Mouse (Mus musculus): ENCODE results near the gene Sumo3.

Gene Sumo3

DNA sequence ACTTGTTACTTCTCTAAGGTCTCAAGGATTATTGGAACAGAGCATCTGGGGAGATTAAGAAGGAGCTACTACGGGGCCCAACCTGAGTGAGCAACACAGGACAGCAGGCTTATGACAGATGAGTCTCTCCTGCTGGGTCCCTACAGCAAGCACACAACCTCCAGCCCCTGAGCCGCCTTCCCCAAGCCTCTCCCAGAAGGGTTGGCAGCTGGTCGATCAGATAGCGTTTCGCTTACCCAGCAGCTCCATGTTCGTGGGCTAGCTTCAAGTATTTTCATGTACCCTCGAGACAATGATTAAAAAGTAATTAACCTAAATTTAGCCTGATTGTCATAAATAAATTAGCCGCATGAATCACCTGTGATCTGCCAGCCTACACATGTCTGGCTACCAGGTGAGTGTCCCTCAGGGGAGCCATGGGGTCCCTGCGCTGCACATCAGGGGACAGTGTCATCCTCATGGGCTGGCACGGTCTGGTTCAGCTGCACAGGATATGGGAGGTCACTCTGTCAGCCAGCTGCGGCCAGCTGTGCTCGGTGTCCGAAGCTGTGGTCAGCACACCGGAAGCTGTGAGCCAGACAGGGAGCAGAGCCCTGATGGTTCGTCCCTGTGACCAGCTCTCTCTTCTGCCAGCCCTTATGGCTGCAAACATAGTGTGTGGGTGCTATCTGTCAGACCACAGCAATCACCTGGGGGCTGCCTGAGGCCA, 52.5 kb downstream of the Sumo3 start:
- H3K27me3 ChIP-seq (ENCODE audit: insufficient read depth, low read length): peaks cover 16% of the 10 kb centered on the region
- no peaks in the 10 kb centered on the region for H3K36me3 ChIP-seq (ENCODE audit: insufficient read depth, low read length)
- peaks cover 6% of the 10 kb centered on the region; the same call in 1 of the 2 replicates for H3K9me3 ChIP-seq (ENCODE audit: low read length)
- H3K4me1 ChIP-seq (replicated peaks; ENCODE audit: low read depth, low read length): no peaks in the 10 kb centered on the region; the same call in 1 of the 2 replicates
- no peak overlapping the region for H3K4me3 ChIP-seq (replicated peaks; ENCODE audit: low read length)
- TF ChIP-seq CTCF (conservative IDR thresholded peaks at IDR 0.05; ENCODE audit: low read length) (no peak), NANOG (IDR thresholded peaks at IDR 0.05; ENCODE audit: borderline replicate concordance, low read length) (no peak), POU5F1 (IDR thresholded peaks at IDR 0.05; ENCODE audit: borderline replicate concordance, low read length) (no peak)

DNA sequence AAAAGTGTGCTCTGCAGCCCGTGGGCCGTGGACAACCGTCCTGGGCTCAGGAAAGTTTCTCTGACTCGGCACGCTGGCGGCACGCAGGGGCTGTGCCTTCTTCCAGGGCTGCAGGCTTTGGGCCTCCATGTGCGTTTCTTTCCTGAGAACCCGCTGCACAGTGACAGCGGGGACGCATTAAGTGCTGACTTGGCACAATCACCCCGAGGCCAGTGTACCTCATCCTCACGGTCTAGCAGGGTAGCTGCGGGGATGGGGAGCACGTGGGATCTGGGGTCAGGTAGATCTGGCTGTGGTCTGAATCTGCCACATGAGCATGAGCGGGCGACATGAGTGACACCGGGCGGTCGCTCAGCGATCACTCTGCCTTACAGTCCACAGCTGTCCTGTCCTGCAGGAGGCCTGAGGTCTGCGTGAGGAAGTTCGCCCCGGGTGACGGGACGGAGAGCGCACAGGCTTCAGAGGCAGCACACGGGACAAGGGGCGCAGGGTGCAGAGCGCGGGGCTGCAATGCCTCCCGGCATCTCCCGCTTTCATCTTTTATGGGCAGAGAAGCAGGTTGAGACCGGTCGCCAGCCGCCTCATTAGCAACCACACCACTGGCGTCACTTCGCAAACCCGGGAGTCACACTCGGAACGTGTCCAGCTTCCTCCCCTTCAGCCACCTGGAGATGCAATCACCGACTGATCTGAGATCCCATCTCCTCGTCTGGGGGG, 58.2 kb downstream of the Sumo3 start:
- Histone ChIP-seq H3K36me3 (ENCODE audit: insufficient read depth, low read length) (no peaks in the 10 kb centered on the region), H3K4me3 (replicated peaks; ENCODE audit: low read length) (peak overlapping the region; percentile 76), H3K27me3 (ENCODE audit: insufficient read depth, low read length) (peaks cover 37% of the 10 kb centered on the region)

DNA sequence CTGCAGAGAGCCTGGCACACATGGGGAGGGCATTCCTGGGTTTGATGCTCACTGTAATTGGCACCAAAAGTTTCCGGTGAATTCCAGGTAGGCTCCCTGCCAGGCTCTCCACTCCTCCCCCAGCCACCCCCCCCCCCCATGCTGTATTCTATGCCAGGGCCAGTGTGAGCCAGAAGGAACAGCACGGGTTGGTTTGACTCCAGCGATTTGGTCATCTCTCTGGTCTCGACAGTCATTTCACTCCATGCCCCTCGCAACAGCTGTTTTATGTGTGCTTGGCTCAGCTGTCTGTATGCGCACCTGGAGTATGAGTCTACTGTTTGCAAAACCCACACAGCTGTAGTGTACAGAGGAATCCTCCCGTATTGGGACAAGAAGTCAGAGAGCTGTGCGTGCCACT, 60.4 kb downstream of the Sumo3 start:
- H3K36me3 ChIP-seq (ENCODE audit: insufficient read depth, low read length): no peaks in the 10 kb centered on the region
- TF ChIP-seq CTCF (conservative IDR thresholded peaks at IDR 0.05; ENCODE audit: low read length) (no peak), NANOG (IDR thresholded peaks at IDR 0.05; ENCODE audit: borderline replicate concordance, low read length) (no peak), POU5F1 (IDR thresholded peaks at IDR 0.05; ENCODE audit: borderline replicate concordance, low read length) (no peak)
- H3K4me1 ChIP-seq (replicated peaks; ENCODE audit: low read depth, low read length): peaks cover 19% of the 10 kb centered on the region
- no peaks in the 10 kb centered on the region for H3K9me3 ChIP-seq (ENCODE audit: low read length)
- no peak overlapping the region for H3K4me3 ChIP-seq (replicated peaks; ENCODE audit: low read length)
- peaks cover 37% of the 10 kb centered on the region for H3K27me3 ChIP-seq (ENCODE audit: insufficient read depth, low read length)

More for the DNA sequence above, 58.2 kb downstream of the Sumo3 start:
- Histone ChIP-seq H3K4me1 (replicated peaks; ENCODE audit: low read depth, low read length) (peaks cover 10% of the 10 kb centered on the region), H3K9me3 (ENCODE audit: low read length) (no peaks in the 10 kb centered on the region)
- no peak for TF ChIP-seq POU5F1 (IDR thresholded peaks at IDR 0.05; ENCODE audit: borderline replicate concordance, low read length)
- no peak for TF ChIP-seq CTCF (conservative IDR thresholded peaks at IDR 0.05; ENCODE audit: low read length)
- no peak for TF ChIP-seq NANOG (IDR thresholded peaks at IDR 0.05; ENCODE audit: borderline replicate concordance, low read length)

DNA sequence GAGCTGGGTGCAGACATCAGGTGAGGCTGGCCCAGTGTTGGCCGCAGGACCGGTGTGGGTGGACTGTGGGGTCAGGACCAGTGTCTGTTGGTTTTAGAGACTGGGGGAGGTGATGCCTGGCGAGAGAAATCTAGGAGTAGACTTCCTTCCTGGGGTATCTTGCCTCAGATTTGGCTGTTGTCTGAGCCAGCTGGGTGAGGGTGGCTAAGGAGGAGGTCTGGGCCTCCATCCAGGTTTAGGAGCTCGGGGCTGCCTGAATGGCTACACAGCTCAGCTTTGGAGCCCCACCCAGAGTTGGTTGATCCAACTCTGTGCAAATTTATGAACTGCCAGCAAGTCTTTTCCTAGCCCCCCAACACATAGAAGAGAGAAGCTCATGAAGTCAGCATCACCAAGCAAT, 61.5 kb downstream of the Sumo3 start:
- Histone ChIP-seq H3K4me3 (replicated peaks; ENCODE audit: low read length) (no peak overlapping the region), H3K4me1 (replicated peaks; ENCODE audit: low read depth, low read length) (peaks cover 19% of the 10 kb centered on the region), H3K9me3 (ENCODE audit: low read length) (no peaks in the 10 kb centered on the region), H3K36me3 (ENCODE audit: insufficient read depth, low read length) (no peaks in the 10 kb centered on the region), H3K27me3 (ENCODE audit: insufficient read depth, low read length) (peaks cover 32% of the 10 kb centered on the region)
- TF ChIP-seq CTCF (conservative IDR thresholded peaks at IDR 0.05; ENCODE audit: low read length) (no peak), POU5F1 (IDR thresholded peaks at IDR 0.05; ENCODE audit: borderline replicate concordance, low read length) (no peak), NANOG (IDR thresholded peaks at IDR 0.05; ENCODE audit: borderline replicate concordance, low read length) (no peak)
